Mouse (Mus musculus) cerebellum, adult 2 months (tissue): Measurements from ENCODE around the gene Xpr1.

ENCODE experiments used
- CTCF ChIP-seq: fragments of 200-500 bp; IDR thresholded peaks from 2 replicates; pipeline ENCODE4 v1.5.1; 2011; ENCODE audit warnings: low read depth, mild to moderate bottlenecking, control low read depth, low read length, moderate library complexity, borderline replicate concordance; ENCODE audit not compliant: insufficient read depth
- POLR2A ChIP-seq: fragments of 200-500 bp; IDR thresholded peaks from 2 replicates; pipeline ENCODE4 v1.6.1; 2011; ENCODE audit warnings: low read length, control low read depth, borderline replicate concordance; ENCODE audit not compliant: insufficient read depth

DNA sequence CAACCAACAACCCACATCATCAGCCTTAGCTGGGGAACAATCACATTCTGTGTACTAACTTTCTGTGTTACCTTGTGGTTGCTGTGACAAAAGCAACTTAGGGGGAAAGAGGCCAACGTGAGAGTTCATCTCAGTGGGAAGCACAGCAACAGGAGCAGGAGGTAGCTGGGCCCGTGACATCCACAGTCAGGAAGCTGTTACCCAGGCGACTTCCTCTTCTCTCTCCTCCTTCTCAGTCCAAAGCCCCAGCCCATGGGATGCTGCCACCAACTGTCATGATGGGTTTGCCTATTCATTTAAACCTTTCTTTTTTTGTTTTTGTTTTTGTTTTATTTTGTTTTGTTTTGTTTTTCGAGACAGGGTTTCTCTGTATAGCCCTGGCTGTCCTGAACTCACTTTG lies 25.7 kb downstream of the Xpr1 start:
- no peak for TF ChIP-seq POLR2A
- TF ChIP-seq CTCF, result no peak
